Mouse (Mus musculus): ENCODE measurements at regions not wholly inside any gene's neighbourhood (a gene's known extent, or its start where the extent isn't known, plus 50 kb on each side); places are given as distances from the start of the nearest gene placed in this dataset.

- no peak for TF ChIP-seq GATA1 (IDR thresholded peaks at IDR 0.05; ENCODE audit: borderline replicate concordance, low read length)
- no peak for TF ChIP-seq FLI1 (IDR thresholded peaks at IDR 0.05; ENCODE audit: low read length)
Measured at GRCm38 (mm10) chr8:25331161-25331776, 507.1 kb upstream of the Adam5 start.
